Mouse (Mus musculus) thymus, postnatal 25 days (tissue): ENCODE measurements around the gene Txndc5.
A peak's percentile ranks its signal among the peaks of the same experiment; 100 is the strongest.

Experiments used
- DNase-seq: peaks from one replicate; pipeline ENCODE4 v3.0.0; 2022

Gene Txndc5

DNA sequence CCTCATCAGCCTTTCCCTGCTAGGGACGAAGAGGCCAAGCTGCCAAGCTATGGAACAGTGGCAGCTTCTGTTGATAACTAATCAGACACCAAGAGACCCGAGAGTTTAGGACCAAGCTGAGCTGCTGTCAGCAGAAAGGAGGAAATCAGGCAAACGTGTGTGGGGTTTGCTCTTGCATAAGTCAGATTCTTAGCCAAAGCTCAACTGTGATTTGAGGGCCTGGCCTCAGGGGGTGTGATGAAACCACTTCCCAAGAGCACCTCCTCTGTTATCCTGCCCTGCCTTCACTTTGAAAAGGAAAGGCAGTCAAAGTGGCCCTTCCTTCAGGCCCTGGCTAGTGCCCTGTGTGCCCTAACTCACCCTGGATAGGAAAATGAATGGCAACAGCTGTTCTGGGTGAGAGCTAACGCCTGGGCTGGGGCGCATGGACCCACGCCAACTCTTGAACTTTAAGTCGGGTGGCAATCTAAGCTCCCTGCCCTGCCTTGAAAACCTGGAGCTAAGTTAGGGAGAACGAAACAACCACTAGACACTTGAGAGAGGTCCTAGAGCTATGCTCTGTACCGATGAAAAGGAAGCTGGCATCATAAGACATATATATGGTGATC, at the start of gene Txndc5:
Gene Txndc5 (minus strand): TSS at position 138 of the 608 bp plus-strand sequence.
- no peak for DNase-seq

DNA sequence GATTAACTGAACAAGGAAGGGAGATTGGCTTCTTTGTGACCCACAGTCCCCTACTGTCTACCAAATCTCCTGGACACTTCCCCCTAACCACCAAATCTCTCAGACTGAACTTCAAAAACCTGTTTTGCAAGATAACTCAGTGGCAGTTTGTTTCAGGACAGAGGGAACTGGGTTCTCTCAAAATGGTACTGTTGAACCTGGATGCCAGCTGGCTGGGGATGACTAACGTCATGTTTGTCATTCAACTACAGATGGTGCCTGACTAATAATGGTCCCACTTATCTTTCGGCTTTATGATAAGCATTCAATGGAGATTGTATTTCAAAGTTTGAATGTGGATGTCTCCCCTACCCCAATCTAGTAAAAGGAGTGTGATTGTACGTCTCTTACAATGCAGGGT, 46.0 kb upstream of the Txndc5 start:
- no peak for DNase-seq

DNA sequence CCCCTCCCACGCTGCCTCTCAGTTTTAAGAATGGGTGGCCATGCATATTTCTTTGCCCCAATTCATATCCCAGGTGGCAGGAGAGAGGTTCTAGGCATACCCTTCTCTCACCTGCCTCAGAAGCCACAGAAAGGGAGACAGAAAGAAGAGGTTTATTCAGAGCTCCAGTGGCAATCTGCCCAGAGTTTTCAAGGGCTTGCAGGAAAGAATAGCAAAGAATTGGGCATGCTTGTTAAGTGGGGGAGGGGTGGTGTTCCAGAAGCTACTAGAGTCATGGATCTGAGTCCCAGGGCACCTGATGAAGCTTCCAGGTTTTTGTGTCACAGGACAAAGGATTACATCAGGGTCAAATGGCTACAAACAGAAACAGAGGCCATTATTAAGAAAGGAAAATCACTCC, 44.7 kb upstream of the Txndc5 start:
- DNase-seq: no peak

DNA sequence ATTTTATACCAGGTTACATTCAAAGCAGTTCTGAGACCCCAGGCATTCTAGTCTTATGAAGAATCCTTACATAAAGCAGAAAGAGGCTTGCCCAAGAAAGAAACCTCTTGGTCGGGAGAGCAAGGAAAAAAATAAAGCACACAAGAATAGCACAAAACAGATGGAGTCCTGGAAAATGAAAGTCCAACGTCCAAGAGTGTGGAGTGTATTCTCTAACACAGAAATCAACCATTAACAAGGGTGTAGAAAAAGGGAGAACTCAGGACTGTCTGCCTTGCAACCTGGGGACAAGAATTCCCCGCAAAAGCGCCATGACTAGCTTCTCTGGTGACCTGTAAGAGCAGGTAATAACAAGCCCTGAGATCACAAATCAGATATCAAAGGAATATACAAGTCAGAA, 36.6 kb upstream of the Txndc5 start:
- DNase-seq: no peak

DNA sequence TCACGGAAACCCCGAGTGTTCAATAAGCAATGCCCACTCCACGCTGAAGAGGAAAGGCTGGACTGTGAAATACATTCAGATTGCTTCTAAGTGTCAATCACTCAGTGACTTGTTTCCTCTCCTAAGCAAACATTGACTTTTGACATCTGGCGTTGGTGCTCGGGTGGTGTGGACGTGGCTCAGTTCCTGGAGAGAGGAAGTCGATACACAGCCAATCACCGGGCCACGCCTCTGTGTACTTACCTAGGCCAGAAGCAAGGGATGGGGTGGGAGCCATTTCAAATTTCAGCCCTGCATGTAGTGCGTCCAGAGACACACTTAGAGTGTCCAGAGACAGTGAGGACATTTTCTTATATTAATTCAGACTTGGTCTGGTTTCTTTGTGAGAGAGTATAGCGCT, 26.0 kb upstream of the Txndc5 start:
- DNase-seq: no peak

DNA sequence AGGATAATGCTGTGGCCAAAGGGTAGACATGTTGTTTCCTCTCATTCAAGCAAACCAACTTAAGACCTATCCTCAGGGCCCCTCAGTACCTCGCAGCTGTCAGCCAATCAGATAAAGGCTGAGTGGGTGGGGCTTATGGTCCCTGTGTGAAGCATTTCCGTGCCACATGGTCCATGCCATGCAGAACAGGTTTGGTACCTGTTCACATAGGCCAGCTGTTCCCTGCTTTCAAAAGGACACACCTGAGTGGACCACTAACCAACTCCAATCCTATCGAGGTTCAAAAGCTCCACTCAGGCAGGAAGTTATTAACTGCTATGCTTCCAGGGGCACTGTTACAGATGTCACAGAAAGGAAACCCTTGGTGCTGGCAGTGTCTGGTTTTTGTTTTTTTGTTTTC, 25.6 kb upstream of the Txndc5 start:
- DNase-seq: no peak

DNA sequence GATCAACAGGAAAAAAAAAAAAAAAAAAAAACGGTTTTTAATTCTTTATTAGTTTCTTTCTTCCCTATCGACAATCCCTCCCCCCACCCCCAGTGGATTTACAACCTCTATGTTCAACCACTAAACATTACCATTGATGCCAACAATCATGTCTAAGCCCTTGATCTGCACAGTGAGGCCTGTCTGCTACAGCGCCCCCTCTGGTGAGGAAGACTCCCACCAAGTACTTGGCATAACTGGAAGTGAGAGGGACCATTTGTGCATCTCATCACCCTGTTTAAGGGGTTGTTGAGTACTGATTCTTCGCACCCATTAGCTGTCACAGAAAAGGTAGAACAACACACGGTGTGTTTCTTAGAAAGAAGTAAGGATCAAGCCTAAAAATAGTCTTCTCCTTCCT, 20.1 kb upstream of the Txndc5 start:
- no peak for DNase-seq

DNA sequence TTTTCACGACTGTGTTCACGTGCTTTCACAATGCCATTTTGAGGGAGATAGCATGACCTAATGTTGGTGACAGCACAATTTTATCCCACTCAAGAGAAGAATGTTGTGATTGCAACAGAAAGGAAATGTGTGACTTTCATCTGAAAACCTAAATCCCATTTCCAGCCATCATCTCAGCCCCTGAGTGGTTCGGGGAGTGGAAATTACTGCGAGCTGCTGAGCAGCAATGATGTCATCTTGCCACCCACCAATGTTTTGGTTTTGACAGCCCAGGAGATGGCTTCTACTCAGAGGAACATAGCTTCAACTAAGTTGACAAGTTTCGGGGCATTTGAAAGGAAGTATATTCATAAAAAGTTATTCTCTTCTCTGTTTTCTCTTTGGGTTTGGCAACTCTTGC, 19.1 kb upstream of the Txndc5 start:
- DNase-seq: no peak

DNA sequence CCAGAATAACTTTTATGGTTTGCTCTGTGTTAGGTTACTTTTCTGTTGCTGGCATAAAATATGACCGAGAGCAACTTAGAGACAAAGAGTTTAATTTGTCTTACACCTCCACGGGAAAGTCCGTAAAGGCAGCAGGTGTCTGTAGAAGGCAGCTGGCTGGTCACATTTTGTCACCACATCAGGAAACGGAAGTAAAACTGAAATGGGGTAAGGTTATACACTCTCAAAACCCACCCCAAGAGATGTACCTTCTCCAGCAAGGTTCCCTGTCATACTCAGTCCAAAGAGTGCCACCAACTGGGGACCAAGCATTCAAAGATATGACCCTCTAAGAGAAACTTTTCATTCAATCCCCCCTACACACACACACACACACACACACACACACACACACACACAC, 18.1 kb upstream of the Txndc5 start:
- DNase-seq: no peak

DNA sequence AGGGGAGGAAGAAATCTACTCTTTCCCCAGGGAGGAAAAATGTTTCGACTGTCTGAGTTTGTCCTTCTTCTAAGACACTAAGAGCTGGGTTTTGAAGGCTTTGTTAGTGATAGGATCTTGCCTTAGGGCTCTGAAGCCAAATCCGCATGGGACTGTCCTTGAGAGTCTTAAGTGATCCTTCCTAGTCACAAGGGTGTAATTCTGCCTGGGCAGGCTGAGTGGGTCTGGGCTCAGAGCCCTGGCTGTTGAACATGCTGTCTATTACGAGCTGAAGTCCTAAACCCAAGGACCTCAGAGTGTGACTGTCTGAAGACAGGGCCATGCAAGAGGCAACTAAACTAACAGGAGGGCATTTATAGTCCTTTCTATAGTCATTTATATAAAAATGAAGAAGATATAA, 16.8 kb upstream of the Txndc5 start:
- DNase-seq: no peak

DNA sequence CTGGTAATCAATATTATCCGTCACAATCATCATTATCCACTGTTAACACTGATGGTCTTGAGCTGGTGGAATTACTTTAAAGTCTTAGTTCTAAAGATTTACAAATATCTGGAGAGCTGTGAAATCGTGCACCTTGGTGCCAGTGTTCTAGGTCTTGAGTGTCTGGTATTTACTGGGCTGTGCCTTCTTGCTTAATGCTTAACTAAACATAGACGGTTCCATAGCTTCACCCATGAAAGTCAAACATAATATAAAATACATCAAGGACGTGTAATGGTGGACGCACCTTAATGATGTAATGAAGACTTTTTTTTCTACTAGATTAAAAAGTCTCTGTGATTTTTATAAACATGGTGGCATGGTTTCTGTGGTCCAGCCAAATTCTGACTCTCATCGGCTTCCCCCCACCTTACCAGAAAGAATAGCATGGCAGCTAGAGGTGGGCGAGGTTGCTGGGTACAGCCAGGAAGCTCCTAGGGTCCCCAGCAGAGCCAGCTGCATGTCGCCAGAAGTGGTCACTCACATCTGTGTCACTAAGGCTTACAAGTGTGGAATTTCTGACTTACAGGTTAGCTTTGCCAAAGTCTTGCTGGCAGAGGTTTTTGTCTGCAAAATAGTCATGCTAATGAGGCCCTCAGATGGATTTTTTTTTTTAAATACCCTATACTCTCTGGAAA, 16.3 kb upstream of the Txndc5 start:
- no peak for DNase-seq

DNA sequence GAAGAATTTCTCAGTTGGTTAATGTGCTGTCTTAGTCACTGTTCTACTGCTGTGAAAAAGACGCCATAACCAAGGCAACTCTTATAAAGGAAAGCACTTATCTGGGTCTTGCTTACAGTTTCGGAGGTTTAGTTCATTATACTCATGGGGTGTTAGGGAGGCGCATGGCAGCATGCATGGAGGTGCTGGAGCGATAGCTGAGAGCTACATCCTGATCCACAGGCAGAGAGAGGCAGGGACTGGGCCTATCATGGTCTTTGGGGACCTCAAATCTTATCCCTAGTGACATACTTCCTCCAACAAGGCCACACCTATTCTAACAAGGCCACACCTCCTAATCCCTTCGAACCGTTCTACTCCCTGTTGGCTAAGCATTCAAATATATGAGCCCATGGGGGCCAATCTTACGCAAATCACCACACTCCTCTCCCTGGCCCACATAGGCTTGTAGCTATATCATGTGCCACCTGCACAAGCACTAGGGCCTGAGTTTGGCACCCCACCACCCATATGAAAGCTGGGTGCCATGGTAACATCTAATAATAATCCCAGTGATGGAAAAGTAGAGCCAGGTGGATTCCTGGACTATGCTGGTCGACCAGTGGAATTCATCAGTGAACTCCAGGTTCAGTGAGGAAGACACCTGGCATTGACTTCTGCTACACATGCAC, 15.0 kb upstream of the Txndc5 start:
- no peak for DNase-seq

DNA sequence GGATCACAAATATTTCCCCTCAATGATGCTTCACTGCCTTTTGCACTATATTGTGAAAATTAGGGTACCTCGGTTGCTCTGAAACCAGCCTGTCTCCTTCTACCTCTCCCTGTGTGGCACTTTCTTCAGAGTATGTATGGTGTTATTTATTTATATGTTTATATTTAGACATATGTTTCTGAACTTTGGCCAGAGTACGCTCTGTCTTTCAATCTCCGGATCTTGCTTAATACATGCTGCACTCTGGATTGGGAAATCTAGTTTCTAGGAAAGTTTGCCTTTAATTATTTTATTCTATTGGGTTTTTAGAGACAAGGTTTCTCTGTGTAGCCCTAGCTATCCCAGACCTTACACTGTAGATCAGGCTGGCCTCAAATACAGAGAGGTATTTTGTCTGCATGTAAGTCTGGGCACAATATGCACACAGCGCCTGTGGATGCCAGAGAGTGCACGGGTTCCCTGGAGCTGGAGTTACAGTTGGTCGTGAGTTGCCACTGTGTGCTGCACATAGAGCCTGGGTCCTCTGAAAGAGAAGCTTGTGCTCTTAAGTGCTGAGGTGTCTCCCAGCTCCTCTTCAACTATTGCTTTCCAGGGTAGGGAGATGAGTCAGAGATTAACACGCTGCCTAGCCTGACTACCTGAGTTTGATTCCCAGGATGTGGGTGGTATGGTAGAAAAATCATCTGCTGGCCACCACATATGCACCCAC, 10.7 kb upstream of the Txndc5 start:
- no peak for DNase-seq

DNA sequence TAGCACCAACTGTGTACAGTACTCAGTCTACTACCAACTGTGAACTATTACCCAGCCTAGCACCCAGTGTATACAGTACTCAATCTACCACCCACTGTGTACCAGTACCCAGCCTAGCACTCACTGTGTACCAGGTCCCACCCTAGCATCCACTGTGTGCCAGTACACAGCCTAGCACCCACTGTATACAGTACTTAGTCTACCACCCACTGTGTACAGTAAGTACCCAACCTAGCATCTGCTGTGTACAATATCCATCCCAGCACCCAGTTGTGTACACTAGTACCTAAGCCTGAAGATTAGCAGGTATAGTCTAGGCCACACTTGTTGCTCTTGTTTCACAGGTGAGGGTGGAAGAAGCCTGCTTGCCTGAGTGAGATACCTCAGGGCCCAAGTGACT, 8.9 kb upstream of the Txndc5 start:
- no peak for DNase-seq

DNA sequence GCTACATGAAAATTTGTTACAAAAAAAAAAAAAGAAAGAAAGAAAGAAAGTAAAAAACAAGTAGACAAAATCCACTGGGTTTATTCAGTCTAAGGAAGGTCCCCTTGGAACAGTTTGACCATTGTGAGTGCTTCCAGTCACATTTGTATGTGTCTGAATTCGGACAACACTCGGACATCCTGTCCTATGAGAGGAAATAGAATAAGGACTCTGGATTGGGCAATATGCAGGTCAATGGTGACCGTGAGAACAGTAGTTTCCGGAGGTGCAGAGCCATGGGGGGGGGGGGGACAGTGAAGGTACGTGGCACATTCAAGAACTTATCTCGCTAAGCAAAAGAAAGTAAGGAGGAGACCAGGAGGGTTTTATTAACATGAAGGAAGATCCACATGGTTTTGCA, 6.1 kb upstream of the Txndc5 start:
- DNase-seq: no peak

DNA sequence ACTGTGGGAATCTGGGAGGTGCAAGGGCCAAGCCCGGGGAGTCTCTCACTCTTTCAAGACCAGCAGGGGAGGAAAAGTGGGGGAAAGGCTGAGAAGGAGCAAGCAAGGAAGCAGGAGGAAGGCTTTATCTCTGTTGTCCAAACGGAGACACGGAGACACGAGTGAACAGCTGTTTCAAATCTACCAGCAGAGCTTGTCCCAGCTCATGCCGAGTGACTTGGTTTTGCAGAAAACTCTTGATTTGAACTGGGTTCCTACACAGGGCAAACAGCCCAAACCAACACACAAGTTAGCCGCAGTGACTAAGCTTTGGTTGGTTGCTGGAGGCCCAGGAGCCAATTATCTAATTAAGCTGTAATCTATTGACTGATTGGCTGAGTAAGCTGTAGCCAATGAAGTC, 5.4 kb upstream of the Txndc5 start:
- no peak for DNase-seq

DNA sequence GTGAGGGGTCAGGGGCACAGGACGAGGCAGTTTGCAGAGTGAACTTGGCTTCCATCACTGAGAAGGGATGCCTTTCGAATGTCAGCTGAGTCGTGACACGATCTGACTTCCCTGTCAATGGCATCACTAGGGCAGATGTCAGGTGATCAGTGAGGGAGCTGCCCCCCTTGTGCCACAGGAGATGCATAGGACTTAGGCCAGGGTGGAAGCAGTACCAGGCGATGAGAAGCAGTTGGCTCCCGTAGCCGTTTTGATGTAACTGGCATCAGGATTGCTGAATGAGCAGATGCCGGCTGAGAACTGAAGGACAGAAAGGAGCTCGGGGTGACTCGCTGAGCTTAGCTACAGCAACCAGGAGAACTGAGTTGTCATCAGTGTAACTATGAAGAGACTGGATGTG, 4.8 kb upstream of the Txndc5 start:
- DNase-seq: no peak

DNA sequence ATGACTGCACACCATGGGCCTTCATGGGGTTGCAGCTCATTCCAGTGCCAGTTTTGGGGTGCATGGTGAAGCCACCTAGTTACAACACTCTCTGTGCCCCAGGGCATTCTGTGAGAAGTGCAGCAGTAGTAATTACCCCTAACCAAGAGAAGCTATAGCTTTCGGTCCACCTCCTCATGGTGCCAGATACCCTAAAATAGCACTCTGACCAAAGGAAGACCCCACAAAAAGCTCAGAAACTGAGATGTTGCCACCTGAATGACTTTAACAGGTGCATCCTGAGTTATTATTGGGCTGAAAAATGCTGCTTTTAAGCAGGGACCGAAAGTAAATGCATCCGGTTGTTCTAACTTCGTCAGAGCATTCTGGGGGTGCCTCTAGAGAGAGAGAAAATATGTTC, 2.9 kb upstream of the Txndc5 start:
- no peak for DNase-seq

DNA sequence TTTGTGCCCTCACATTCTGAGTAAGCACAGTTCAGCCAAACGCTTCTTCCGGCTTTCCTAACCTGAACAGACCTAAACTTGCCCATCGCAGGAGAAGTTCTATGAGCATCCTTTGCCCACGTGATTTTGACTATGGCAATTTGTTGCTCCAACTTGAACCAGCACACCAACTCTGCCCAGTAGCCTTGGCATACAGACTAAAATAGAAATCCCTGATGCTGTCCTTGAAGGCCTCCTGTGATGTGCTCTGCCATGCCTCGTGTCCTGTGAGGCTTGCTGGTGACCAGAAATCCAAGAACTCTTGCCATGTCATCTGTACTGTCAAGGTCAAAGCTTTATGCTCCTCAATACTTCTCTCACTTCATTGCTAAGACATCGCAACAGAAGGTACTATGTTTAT, 952 bp upstream of the Txndc5 start:
- DNase-seq: no peak

DNA sequence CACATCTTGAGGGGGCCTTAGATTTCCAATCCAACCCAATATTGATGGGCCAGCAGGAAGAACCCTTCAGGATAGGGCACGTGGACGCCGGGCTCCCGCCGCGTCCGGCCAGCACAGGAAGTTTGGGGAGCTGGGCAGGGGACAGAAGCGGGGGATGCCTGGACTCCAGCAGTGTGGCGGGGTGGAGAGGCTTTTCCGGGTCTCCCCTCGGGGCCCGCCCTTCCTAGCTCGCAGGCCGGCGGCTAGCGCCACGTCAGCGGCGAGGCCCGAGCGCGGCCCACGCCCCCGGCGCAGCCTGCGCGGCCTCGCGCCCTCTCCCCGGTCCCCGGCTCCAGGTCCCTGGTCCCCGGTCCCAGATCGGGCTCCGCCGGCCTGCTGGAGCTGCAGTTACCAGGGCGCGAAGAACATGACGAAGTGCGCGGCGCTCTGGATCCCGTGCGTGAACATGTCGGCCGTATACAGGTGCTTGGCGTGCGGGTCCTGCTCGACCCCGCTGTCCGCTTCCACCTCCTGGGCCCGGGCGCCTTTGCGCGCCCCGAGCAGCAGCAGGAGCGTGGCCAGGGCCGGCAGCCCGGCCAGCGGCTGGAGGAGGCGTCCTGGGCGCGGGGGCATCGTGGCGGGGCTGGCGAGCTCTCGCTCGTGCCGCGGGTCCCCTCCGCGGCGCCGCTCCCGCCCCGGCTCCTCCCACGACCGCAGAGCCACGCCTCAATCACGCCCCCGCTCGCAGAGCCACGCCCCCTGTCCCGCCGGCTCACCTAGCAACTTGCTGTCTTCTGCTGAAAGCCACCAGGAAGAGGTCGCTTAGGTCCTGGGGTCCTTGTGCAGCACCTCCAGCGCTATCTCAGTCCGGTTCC, 600 bp downstream of the Txndc5 start:
- peak; percentile 97 for DNase-seq

DNA sequence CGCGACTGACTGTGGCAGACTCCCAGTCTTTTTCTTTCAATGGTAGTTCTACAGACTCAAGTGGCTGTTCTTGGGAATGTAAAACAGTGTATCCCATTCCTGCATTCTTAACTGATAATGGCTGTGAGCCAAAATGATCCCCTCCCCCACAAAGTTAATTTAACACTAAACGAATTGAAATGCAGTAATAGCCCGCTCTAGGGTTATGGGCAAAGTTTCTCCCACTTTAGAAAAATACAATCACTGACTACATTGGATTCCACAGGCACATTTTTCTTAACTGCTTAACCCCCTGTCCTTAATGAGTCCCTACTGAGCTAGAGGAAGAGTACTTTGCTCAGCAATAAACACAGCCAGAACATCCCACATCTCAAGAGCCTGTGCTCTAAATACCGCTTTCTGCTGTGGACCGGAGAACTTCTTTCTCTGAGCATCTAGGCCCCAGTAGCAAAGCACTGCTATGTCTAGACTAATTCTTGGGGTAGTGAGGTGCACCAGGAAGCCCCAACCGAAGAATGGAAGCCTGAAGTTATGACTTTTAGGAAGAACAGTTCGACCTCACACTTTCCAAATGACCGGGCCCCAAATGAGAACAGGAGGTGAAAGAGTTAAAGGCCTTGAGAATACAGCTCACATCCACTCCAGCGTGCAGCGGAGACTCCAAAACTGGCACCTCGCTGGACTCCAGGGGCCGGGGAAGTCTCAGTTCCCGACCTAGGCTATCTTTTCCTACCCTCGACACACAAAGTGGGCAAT, 1.4 kb downstream of the Txndc5 start:
- no peak for DNase-seq

DNA sequence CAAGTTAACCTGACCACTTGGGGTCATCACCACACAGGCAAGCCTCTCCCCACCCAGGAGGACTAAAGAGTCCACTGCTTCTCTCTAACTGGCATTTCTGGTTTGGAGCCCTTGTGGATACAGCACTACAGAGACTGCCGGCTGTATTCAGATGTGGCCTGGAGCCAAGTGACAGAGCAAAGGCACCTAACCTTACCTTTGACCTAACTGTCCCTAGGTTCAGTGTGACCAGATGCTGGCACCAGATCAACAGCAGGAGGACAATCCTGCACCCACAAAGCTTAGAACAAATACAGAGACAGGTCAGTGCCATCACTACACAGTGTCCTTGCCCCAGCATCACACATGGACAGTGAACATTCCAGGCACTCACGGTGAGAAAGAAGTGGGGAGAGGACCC, 2.5 kb downstream of the Txndc5 start:
- no peak for DNase-seq
